In the genomic region with DNA sequence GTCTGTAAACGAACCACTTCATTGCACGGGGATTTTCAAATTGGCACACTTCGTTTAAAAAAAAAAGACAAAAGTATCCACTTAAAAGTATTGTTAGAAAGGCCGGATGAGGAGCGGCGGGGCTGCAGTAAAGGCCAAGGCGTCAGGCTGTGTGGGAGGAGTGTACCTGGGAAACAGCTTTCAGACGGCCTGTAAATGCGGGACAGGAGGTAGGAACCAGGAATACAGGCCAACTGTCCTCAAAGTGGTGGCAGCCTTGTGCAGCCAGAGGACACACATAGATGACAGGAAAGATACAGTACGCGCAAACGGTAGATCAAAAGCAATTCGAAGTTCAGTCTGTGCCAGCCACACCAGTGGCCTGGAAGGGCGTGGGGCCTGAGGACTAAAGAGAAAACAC, we compare ENCODE assay signal across 20 mouse cellular contexts. TPM values are rescaled to one million over a fixed set of nuclear protein-coding genes. Genes with fewer than 3 reads are reported as not detected.
DNase-seq lines count a peak whose midpoint lies in the region; ATAC-seq and TF ChIP-seq lines count a peak whose summit lies in the region.
"Had no signal": no experiment of that assay in that cellular context is flagged by ENCODE, and none has a peak within 500 bp of the region (broad histone marks: within the 10 kb centered on the region; RNA-seq: fewer than 3 reads in every experiment).

No protein-coding gene starts in this region.

- H3K9me3 ChIP-seq in stomach, postnatal 0 days (ENCODE audit: control insufficient read depth, low read length) = no peaks in the 10 kb centered on the region
- H3K9me3 ChIP-seq: embryonic facial prominence, embryonic 12.5 days; heart, embryonic 15.5 days; hindbrain, embryonic 10.5 days had no signal

- no peaks in the 10 kb centered on the region for H3K36me3 ChIP-seq in heart, adult 2 months (ENCODE audit: control insufficient read depth, insufficient read depth, low read length)
- H3K36me3 ChIP-seq in stomach, postnatal 0 days (ENCODE audit: control insufficient read depth, insufficient read depth, low read length) = peaks cover 33% of the 10 kb centered on the region

- WGBS in heart, adult 2 months = 56% methylated on average over 14 of the region's 14 CpGs
- 76% methylated on average over 14 of the region's 14 CpGs for WGBS in stomach, postnatal 0 days

- H3K27ac ChIP-seq in heart, adult 2 months = peak overlapping the region; percentile 65
- H3K27ac ChIP-seq in layer of hippocampus, adult 2 months = peak overlapping the region; percentile 74; the same call in 1 of the 2 replicates
- peak overlapping the region; percentile 35 for H3K27ac ChIP-seq in stomach, postnatal 0 days (replicated peaks)
- H3K27ac ChIP-seq: embryonic facial prominence, embryonic 12.5 days; heart, embryonic 15.5 days; hindbrain, embryonic 10.5 days; hindbrain, postnatal 0 days; liver, embryonic 14.5 days had no signal

- H3K9ac ChIP-seq in heart, adult 2 months (ENCODE audit: low read depth, low read length) = no peak overlapping the region
- no peak overlapping the region for H3K9ac ChIP-seq in stomach, postnatal 0 days (ENCODE audit: low read length)
- H3K9ac ChIP-seq: embryonic facial prominence, embryonic 12.5 days; forebrain, postnatal 0 days; heart, embryonic 15.5 days; liver, embryonic 14.5 days had no signal

- peaks cover 18% of the 10 kb centered on the region for H3K4me1 ChIP-seq in heart, adult 2 months (ENCODE audit: control insufficient read depth, insufficient read depth, low read length)
- H3K4me1 ChIP-seq in stomach, postnatal 0 days (replicated peaks; ENCODE audit: control insufficient read depth, insufficient read depth) = no peaks in the 10 kb centered on the region
- H3K4me1 ChIP-seq: hindbrain, embryonic 10.5 days had no signal

- ATAC-seq in stomach, postnatal 0 days (ENCODE audit: low FRiP score, low TSS enrichment) = no peak
- ATAC-seq: forebrain, postnatal 0 days; hindbrain, postnatal 0 days had no signal

- no peak for TF ChIP-seq CTCF in heart, adult 2 months (IDR thresholded peaks at IDR 0.05)
- no peak for TF ChIP-seq CTCF in layer of hippocampus, adult 2 months (conservative IDR thresholded peaks at IDR 0.05)
- no peak for TF ChIP-seq CTCF in stomach, postnatal 0 days (IDR thresholded peaks at IDR 0.05; ENCODE audit: low read depth)

- peaks cover 3% of the 10 kb centered on the region; the same call in 1 of the 2 replicates for H3K79me2 ChIP-seq in heart, adult 2 months (replicated peaks; ENCODE audit: control insufficient read depth, insufficient read depth, low read length)

- no peak overlapping the region for H3K4me3 ChIP-seq in heart, adult 2 months
- no peak overlapping the region for H3K4me3 ChIP-seq in layer of hippocampus, adult 2 months
- H3K4me3 ChIP-seq in stomach, postnatal 0 days (ENCODE audit: low read depth, low read length) = no peak overlapping the region
- H3K4me3 ChIP-seq: embryonic facial prominence, embryonic 12.5 days; heart, embryonic 15.5 days; hindbrain, embryonic 10.5 days had no signal

- peak in 1 of 2 experiments; percentile 52 for DNase-seq in heart, adult 2 months
- no peak for DNase-seq in heart, postnatal 10 days
- no peak for DNase-seq in layer of hippocampus, adult 2 months (ENCODE audit: low spot score in 2 of 2)
- no peak for DNase-seq in layer of hippocampus, adult 18-20 months (ENCODE audit: low spot score in 2 of 2)
- peak; percentile 24 for DNase-seq in lung, postnatal 10 days
- no peak for DNase-seq in lung, postnatal 36 days
- DNase-seq in stomach, postnatal 0 days (ENCODE audit: low spot score) = no peak
- no peak for DNase-seq in spleen, postnatal 10 days (ENCODE audit: low spot score in 2 of 2)
- DNase-seq: adrenal gland, adult 8-10 months; cerebellum, postnatal 10 days; forebrain, postnatal 0 days; kidney, adult 11 months; lung, postnatal 14 days; midbrain, embryonic 14.5 days; thymus, postnatal 25 days had no signal

- TF ChIP-seq POLR2A in heart, adult 2 months (IDR thresholded peaks at IDR 0.05; ENCODE audit: insufficient read depth, low read depth, low read length) = 0 out of 2 replicates have a peak, but pooled peaks have one; percentile 8

- no peaks in the 10 kb centered on the region for H3K27me3 ChIP-seq in heart, adult 2 months (ENCODE audit: control insufficient read depth, insufficient read depth, low read length)
- no peaks in the 10 kb centered on the region for H3K27me3 ChIP-seq in stomach, postnatal 0 days (ENCODE audit: control insufficient read depth, insufficient read depth, low read length)
- H3K27me3 ChIP-seq: embryonic facial prominence, embryonic 12.5 days; heart, embryonic 15.5 days had no signal

- TF ChIP-seq EP300 in heart, adult 2 months (IDR thresholded peaks at IDR 0.05; ENCODE audit: insufficient read depth, low read depth, low read length) = peak; percentile 48; the same call in 1 of the 2 replicates
- TF ChIP-seq EP300 in stomach, postnatal 0 days (optimal IDR thresholded peaks at IDR 0.05) = no peak

- intact Hi-C loops in heart, adult 2 months (cut with DNase I) = no loop called here
- intact Hi-C loops in heart, postnatal 10 days (cut with DNase I) = loop anchor here (10.0 kb wide), 1 partner anchor 236 kb away; the partner anchor contains the start of gene Usp12

- H3K4me2 ChIP-seq in stomach, postnatal 0 days (replicated peaks; ENCODE audit: low read depth) = no peak overlapping the region
- H3K4me2 ChIP-seq: embryonic facial prominence, embryonic 12.5 days; heart, embryonic 15.5 days had no signal

RNA-seq across cellular contexts. Expression of gene Lnx2, which starts 45.1 kb away (rescaled TPM):
- total RNA-seq in heart, adult 2 months (2021) = 10 to 100 TPM in 1 of 2 experiments, 1 to 10 TPM in 1; 9.5 to 13.6 TPM
- polyA plus RNA-seq in heart, adult 2 months (2012; rRNA removed) = 13.2 and 14.5 TPM in 2 replicates
- 10 to 100 TPM; 17.9 to 20.5 TPM for total RNA-seq in heart, postnatal 10 days (2021)
- 1 to 10 TPM; 5.5 to 6.6 TPM for total RNA-seq in layer of hippocampus, adult 2 months (2021)
- total RNA-seq in layer of hippocampus, adult 18-20 months (2021) = 1 to 10 TPM; 5.8 to 5.9 TPM
- polyA plus RNA-seq in stomach, postnatal 0 days (2015; fragmentation: Nextera tagmentation; extraction: Ambion mirVana) = 9.3 and 10.8 TPM in 2 replicates

RNA-seq across cellular contexts. Expression of gene Polr1d, which starts 45.6 kb away (rescaled TPM):
- 10 to 100 TPM; 66.6 to 74.8 TPM for total RNA-seq in heart, adult 2 months (2021)
- polyA plus RNA-seq in heart, adult 2 months (2012; rRNA removed) = 24.2 and 35.7 TPM in 2 replicates
- 10 to 100 TPM; 83.7 to 88.3 TPM for total RNA-seq in heart, postnatal 10 days (2021)
- total RNA-seq in layer of hippocampus, adult 2 months (2021) = 10 to 100 TPM; 63.1 to 69.7 TPM
- 10 to 100 TPM; 64.6 to 69.8 TPM for total RNA-seq in layer of hippocampus, adult 18-20 months (2021)
- polyA plus RNA-seq in stomach, postnatal 0 days (2015; fragmentation: Nextera tagmentation; extraction: Ambion mirVana) = 150 TPM in 2 replicates
